Mouse (Mus musculus) activated CD4-positive, CD25-positive, alpha-beta regulatory T cell, adult 9 weeks (primary cell): Measurements from ENCODE around the gene Isoc2b. TPM values are rescaled to one million over a fixed set of nuclear protein-coding genes. Genes with fewer than 3 reads are reported as not detected.

Source experiments
- polyA plus RNA-seq: library from polyadenylated mRNA; unstranded; fragments of 100-300 nt; shearing (Covaris generic); gene quantifications from one replicate; pipeline ENCODE4 v1.2.1, GENCODE M21; 2017

Isoc2b gene
- polyA plus RNA-seq = 43.7 TPM

GRCm38 (mm10) chr7:4870133-4870532 is at the start of gene Isoc2b:
Isoc2b (minus strand) TSS chr7:4870258.

DNA sequence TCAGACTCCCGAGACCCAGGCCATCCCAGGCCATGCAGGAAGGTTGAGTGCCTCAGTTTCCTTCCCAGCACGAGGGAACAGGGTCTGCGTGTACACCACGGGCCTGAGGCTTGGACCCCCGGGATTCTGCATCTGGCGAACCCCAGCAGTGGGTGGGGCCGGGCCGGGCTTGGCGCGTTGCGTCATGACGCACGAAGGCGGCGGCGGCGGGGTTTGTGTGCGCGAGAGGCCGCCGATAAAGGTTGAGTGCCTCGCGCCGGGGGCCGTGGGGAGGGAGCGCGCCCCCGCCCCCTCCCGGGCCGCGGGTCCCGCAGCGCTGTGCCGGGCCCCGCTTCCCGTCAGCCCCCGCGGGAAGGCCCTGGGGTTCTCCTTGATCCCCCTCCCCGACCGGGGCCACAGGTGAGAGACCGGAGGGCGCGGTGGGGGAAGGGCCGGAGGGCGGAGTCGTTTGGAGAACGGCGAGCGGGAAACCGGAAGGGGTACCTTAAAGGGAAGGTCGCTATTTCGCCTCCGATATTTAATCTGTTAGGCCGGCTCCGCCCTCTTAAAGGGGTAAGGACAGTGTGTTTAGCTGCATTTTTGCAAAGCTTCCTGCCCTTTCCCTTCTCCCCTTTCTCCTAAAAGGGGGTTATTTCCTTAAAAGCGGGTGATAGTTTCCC is 45.1 kb upstream of the Isoc2b start, which contains the start of gene Zfp628:
Zfp628 (plus strand) TSS at position 211 of the 659 bp plus-strand sequence.

GRCm38 (mm10) chr7:4906466-4906950 is 36.5 kb upstream of the Isoc2b start, which contains the start of gene Gm36210:
Gm36210 (minus strand) TSS chr7:4906516.

DNA sequence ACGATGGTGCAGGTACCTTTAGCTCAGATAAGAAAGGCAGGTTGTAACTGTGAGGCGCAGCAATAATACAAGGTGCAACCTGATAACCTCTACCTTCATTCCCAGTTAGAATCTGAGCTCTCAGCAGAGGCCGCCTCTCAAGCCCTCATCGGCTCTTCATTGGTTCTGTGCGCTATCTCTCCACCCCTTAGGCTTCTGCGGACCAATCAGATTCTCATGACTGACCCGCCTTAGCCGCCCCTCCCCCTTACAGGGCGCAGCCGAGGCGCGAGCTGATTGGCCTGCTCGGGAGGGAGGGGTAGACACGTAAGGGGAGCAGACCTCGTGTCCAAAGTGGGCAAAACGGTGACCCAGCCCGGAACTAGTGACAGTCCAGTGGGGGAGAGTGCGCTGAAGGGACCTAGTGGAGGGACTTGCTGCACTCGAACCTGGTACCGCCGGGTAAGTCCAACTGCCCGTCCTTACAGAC is 6.7 kb upstream of the Isoc2b start, which contains the start of gene Isoc2a:
Isoc2a (plus strand) TSS at position 401 of the 469 bp plus-strand sequence.

DNA sequence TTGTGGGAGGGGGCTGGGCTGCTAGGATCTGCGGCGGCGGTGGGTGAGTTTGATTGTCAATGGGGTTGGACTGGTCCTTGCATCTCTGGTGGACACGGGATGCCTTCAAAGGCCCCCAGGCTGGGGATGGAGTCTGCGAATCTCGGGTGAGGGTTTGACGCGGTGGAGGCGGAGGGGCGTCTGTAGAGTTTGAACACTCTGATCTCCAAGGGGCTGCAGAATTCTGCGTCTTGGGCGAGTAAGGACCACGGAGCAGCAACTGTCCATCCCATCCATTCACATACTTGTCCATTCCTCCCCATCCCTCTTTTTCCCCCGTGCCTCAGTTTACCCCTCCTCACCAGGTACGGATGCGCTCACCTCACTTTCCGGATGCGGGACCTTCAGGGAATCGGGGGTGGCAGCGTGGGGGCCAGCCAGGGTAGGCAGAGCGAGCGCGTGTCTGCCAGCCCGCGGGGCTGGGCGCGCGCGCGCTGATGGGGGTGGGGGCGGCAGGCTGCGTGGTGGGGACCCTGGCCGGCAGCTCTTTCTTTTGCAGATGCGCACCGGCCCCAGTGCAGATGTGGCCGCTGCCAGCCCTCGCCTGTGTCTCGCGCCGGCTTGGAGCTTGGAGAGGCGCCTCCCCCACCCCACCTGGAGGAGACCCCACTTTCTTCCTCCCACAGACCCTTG is 25.7 kb downstream of the Isoc2b start, which contains the start of gene Shisa7:
Shisa7 (minus strand) TSS at position 452 of the 672 bp plus-strand sequence.

GRCm38 (mm10) chr7:4812303-4813104 is 57.6 kb downstream of the Isoc2b start, which contains the start of gene Ube2s:
Ube2s (minus strand) TSS chr7:4812590.

Other genes with a start within 250 kb of the Isoc2b start
- gene Tmem86b, start 238.8 kb downstream of the Isoc2b start, polyA plus RNA-seq = 5.6 TPM
- gene Ppp6r1, start 211.2 kb downstream of the Isoc2b start, polyA plus RNA-seq = 30.9 TPM
- gene Hspbp1, start 185.2 kb downstream of the Isoc2b start, polyA plus RNA-seq = 82.1 TPM
- gene Brsk1, start 179.7 kb downstream of the Isoc2b start, polyA plus RNA-seq = not detected
- gene Tmem150b, start 145.0 kb downstream of the Isoc2b start, polyA plus RNA-seq = 0.10 TPM
- 49.9 TPM for gene Kmt5c, start 130.1 kb downstream of the Isoc2b start, polyA plus RNA-seq
- 3.0 TPM for gene Cox6b2, start 117.2 kb downstream of the Isoc2b start, polyA plus RNA-seq
- not detected for gene Fam71e2, start 99.0 kb downstream of the Isoc2b start, polyA plus RNA-seq
- gene Il11, start 87.4 kb downstream of the Isoc2b start, polyA plus RNA-seq = not detected
- not detected for gene Tmem190, start 87.3 kb downstream of the Isoc2b start, polyA plus RNA-seq
- 1.3 TPM for gene Tmem238, start 80.6 kb downstream of the Isoc2b start, polyA plus RNA-seq
- gene Rpl28, start 77.4 kb downstream of the Isoc2b start, polyA plus RNA-seq = 423 TPM
- 105 TPM for gene Ube2s, start 57.7 kb downstream of the Isoc2b start, polyA plus RNA-seq
- not detected for gene Shisa7, start 25.6 kb downstream of the Isoc2b start, polyA plus RNA-seq
- 0.53 TPM for gene Isoc2a, start 6.9 kb upstream of the Isoc2b start, polyA plus RNA-seq
- not detected for gene Gm36210, start 36.3 kb upstream of the Isoc2b start, polyA plus RNA-seq
- 1.6 TPM for gene Zfp628, start 45.0 kb upstream of the Isoc2b start, polyA plus RNA-seq
- gene Nat14, start 51.8 kb upstream of the Isoc2b start, polyA plus RNA-seq = 0.90 TPM
- gene Ssc5d, start 55.5 kb upstream of the Isoc2b start, polyA plus RNA-seq = not detected
- gene Sbk2, start 94.1 kb upstream of the Isoc2b start, polyA plus RNA-seq = 0.84 TPM
- not detected for gene Sbk3, start 100.9 kb upstream of the Isoc2b start, polyA plus RNA-seq
- gene Zfp579, start 125.9 kb upstream of the Isoc2b start, polyA plus RNA-seq = 13.5 TPM
- gene Zfp524, start 144.2 kb upstream of the Isoc2b start, polyA plus RNA-seq = 34.1 TPM
- gene Fiz1, start 144.4 kb upstream of the Isoc2b start, polyA plus RNA-seq = 39.2 TPM
- gene Gm44973, start 145.2 kb upstream of the Isoc2b start, polyA plus RNA-seq = 5.7 TPM
- gene Zfp865, start 150.1 kb upstream of the Isoc2b start, polyA plus RNA-seq = 6.2 TPM
- gene Ccdc106, start 150.3 kb upstream of the Isoc2b start, polyA plus RNA-seq = not detected
- gene 4632433K11Rik, start 163.9 kb upstream of the Isoc2b start, polyA plus RNA-seq = not detected
- 3.7 TPM for gene Zfp784, start 168.2 kb upstream of the Isoc2b start, polyA plus RNA-seq
- 1.1 TPM for gene Zfp580, start 181.3 kb upstream of the Isoc2b start, polyA plus RNA-seq
- gene U2af2, start 191.9 kb upstream of the Isoc2b start, polyA plus RNA-seq = 98.6 TPM
- gene Epn1, start 210.0 kb upstream of the Isoc2b start, polyA plus RNA-seq = 12.4 TPM
- gene Rfpl4, start 246.7 kb upstream of the Isoc2b start, polyA plus RNA-seq = not detected